In the genomic region with DNA sequence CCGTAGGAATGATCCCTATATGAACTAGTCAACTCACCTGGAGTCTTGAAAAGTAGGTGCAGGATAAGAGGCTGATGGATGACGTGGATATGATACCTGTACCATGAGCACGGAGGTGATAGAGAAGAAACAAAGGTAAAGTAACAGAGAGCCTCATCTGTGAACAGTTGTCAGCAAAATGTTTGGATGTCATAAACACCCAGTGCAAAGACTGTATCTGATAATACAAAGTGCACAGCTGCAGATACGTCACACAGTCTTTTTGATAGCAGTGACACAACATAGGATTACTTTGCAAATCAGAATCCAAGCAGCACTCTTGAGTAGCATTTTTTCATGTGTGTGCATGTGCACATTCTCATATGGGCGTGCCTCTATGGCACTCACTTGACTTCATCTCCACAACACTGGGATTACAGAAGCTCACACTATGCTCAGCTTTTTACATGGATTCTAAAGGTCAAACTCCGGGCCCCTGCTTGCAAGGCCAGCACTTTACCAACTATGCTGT, we compare ENCODE assay signal across 28 mouse cellular contexts.
"Had no signal": no experiment of that assay in that cellular context is flagged by ENCODE, and none has a peak within 500 bp of the region (broad histone marks: within the 10 kb centered on the region; RNA-seq: fewer than 3 reads in every experiment).

No protein-coding gene starts in this region.

- ATAC-seq: forebrain, embryonic 13.5 days; forebrain, embryonic 14.5 days; forebrain, embryonic 15.5 days; forebrain, embryonic 16.5 days; forebrain, postnatal 0 days had no signal

- H3K4me2 ChIP-seq: embryonic facial prominence, embryonic 12.5 days; embryonic facial prominence, embryonic 13.5 days; embryonic facial prominence, embryonic 15.5 days; forebrain, embryonic 12.5 days; forebrain, embryonic 13.5 days; forebrain, embryonic 15.5 days had no signal

- H3K27ac ChIP-seq: embryonic facial prominence, embryonic 10.5 days; embryonic facial prominence, embryonic 12.5 days; embryonic facial prominence, embryonic 13.5 days; embryonic facial prominence, embryonic 15.5 days; forebrain, embryonic 10.5 days; forebrain, embryonic 12.5 days; forebrain, embryonic 13.5 days; forebrain, embryonic 15.5 days; gastrocnemius, adult 2 months had no signal

- H3K4me1 ChIP-seq: embryonic facial prominence, embryonic 10.5 days; embryonic facial prominence, embryonic 12.5 days; embryonic facial prominence, embryonic 13.5 days; embryonic facial prominence, embryonic 15.5 days; forebrain, embryonic 10.5 days; forebrain, embryonic 12.5 days; forebrain, embryonic 13.5 days; forebrain, embryonic 15.5 days had no signal

- H3K9ac ChIP-seq: embryonic facial prominence, embryonic 12.5 days; embryonic facial prominence, embryonic 13.5 days; embryonic facial prominence, embryonic 15.5 days; forebrain, embryonic 12.5 days; forebrain, embryonic 13.5 days; forebrain, embryonic 15.5 days; forebrain, postnatal 0 days had no signal

- H3K9me3 ChIP-seq: embryonic facial prominence, embryonic 10.5 days; embryonic facial prominence, embryonic 12.5 days; embryonic facial prominence, embryonic 13.5 days; embryonic facial prominence, embryonic 15.5 days; forebrain, embryonic 10.5 days; forebrain, embryonic 12.5 days; forebrain, embryonic 13.5 days; forebrain, embryonic 15.5 days had no signal

- H3K27me3 ChIP-seq: embryonic facial prominence, embryonic 12.5 days; embryonic facial prominence, embryonic 13.5 days; embryonic facial prominence, embryonic 15.5 days; forebrain, embryonic 12.5 days; forebrain, embryonic 13.5 days; forebrain, embryonic 15.5 days had no signal

- H3K36me3 ChIP-seq: embryonic facial prominence, embryonic 10.5 days; embryonic facial prominence, embryonic 12.5 days; embryonic facial prominence, embryonic 13.5 days; embryonic facial prominence, embryonic 15.5 days; forebrain, embryonic 10.5 days; forebrain, embryonic 12.5 days; forebrain, embryonic 15.5 days had no signal

- H3K4me3 ChIP-seq: embryonic facial prominence, embryonic 10.5 days; embryonic facial prominence, embryonic 12.5 days; embryonic facial prominence, embryonic 13.5 days; embryonic facial prominence, embryonic 15.5 days; erythroblast, embryonic 14.5 days; forebrain, embryonic 10.5 days; forebrain, embryonic 12.5 days; forebrain, embryonic 13.5 days; forebrain, embryonic 15.5 days; gastrocnemius, adult 2 months had no signal

- DNase-seq: cerebellum, adult 2 months; cerebellum, adult 8-10 months; cerebellum, adult 9-10 months; cerebellum, adult 9-11 months; cerebellum, postnatal 10 days; cerebellum, postnatal 14 days; cerebellum, postnatal 25 days; cerebellum, postnatal 36 days; embryo, embryonic 11 days; forebrain, postnatal 0 days; gastrocnemius, adult 2 months; gastrocnemius, postnatal 10 days; gastrocnemius, postnatal 14 days; gastrocnemius, postnatal 25 days; gastrocnemius, postnatal 36 days; heart, adult 11 months; heart, adult 18-20 months had no signal
